Mouse (Mus musculus) left cerebral cortex, postnatal 10 days (tissue): ENCODE data around the gene Coq7. TPM values are rescaled to one million over a fixed set of nuclear protein-coding genes. Genes with fewer than 3 reads are reported as not detected.

Source experiments
- DNase-seq, 2 experiments: peaks; one replicate each; pipeline ENCODE4 v3.0.0; 2021 to 2022; ENCODE audit warnings: low spot score in 2 of 2, mixed read lengths in 1 of 2; ENCODE audit errors: extremely low spot score in 1 of 2
- intact Hi-C: fragments of 180-260 bp; cut with DNase I; formaldehyde crosslinking; loops from one replicate; pipeline ENCODE4 v1.15.1; 2025
- total RNA-seq, 2 experiments: library from RNA; stranded (reverse); gene quantifications; 2 replicates each; pipeline ENCODE4 v1.2.3; 2021

The Coq7 gene
- total RNA-seq: 10 to 100 TPM; 37.3 to 39.9 TPM

GRCm38 (mm10) chr7:118533178-118533578 lies at the start of gene Coq7:
Gene Coq7 (minus strand): TSS chr7:118533356.
- intact Hi-C loops: loop anchor here (5.0 kb wide), 1 partner anchor 226 kb away; no protein-coding TSS in a partner anchor
- DNase-seq: peak; percentile 96

GRCm38 (mm10) chr7:118579938-118580337 lies 46.8 kb upstream of the Coq7 start:
- DNase-seq: no peak
- intact Hi-C loops: no loop called here

GRCm38 (mm10) chr7:118578269-118578668 lies 45.1 kb upstream of the Coq7 start:
- intact Hi-C loops: no loop called here
- DNase-seq: no peak

GRCm38 (mm10) chr7:118572039-118572438 lies 38.9 kb upstream of the Coq7 start:
- intact Hi-C loops: no loop called here
- DNase-seq: peak in 1 of 2 experiments; percentile 70

- DNase-seq: no peak
- intact Hi-C loops: no loop called here
Observed at GRCm38 (mm10) chr7:118571350-118571749, 38.2 kb upstream of the Coq7 start.

GRCm38 (mm10) chr7:118569121-118569543 lies 36.0 kb upstream of the Coq7 start:
- intact Hi-C loops: no loop called here
- DNase-seq: no peak

GRCm38 (mm10) chr7:118554290-118554689 lies 21.1 kb upstream of the Coq7 start:
- intact Hi-C loops: no loop called here

GRCm38 (mm10) chr7:118553881-118554280 lies 20.7 kb upstream of the Coq7 start:
- DNase-seq: no peak
- intact Hi-C loops: no loop called here

More at GRCm38 (mm10) chr7:118554290-118554689, 21.1 kb upstream of the Coq7 start:
- no peak for DNase-seq

GRCm38 (mm10) chr7:118547451-118547850 lies 14.3 kb upstream of the Coq7 start:
- intact Hi-C loops: no loop called here
- DNase-seq: no peak

- DNase-seq: no peak
- intact Hi-C loops: no loop called here
Observed at GRCm38 (mm10) chr7:118544128-118544527, 11.0 kb upstream of the Coq7 start.

- no peak for DNase-seq
- intact Hi-C loops: no loop called here
Observed at GRCm38 (mm10) chr7:118535076-118535475, 1.9 kb upstream of the Coq7 start.

GRCm38 (mm10) chr7:118534326-118534725 lies 1.2 kb upstream of the Coq7 start:
- DNase-seq: no peak
- intact Hi-C loops: loop anchor here (5.0 kb wide), 1 partner anchor 227 kb away; no protein-coding TSS in a partner anchor

GRCm38 (mm10) chr7:118532519-118533177 lies 508 bp downstream of the Coq7 start:
- intact Hi-C loops: loop anchor here (5.0 kb wide), 1 partner anchor 225 kb away; no protein-coding TSS in a partner anchor
- peak; percentile 96 to 98 for DNase-seq

GRCm38 (mm10) chr7:118526967-118527366 lies 6.2 kb downstream of the Coq7 start:
- intact Hi-C loops: no loop called here
- DNase-seq: no peak

- no peak for DNase-seq
- intact Hi-C loops: no loop called here
Observed at GRCm38 (mm10) chr7:118522077-118522476, 11.1 kb downstream of the Coq7 start.

GRCm38 (mm10) chr7:118519661-118520060 lies 13.5 kb downstream of the Coq7 start:
- DNase-seq: no peak
- intact Hi-C loops: loop anchor here (5.0 kb wide), 2 partner anchors 72 to 217 kb away; partner anchors contain the start of gene Syt17

GRCm38 (mm10) chr7:118518687-118519086 lies 14.5 kb downstream of the Coq7 start:
- intact Hi-C loops: loop anchor here (5.0 kb wide), 2 partner anchors 71 to 216 kb away; partner anchors contain the start of gene Syt17
- peak; percentile 45 to 84 for DNase-seq

- intact Hi-C loops: loop anchor here (5.0 kb wide), 2 partner anchors 71 to 216 kb away; partner anchors contain the start of gene Syt17
- no peak for DNase-seq
Observed at GRCm38 (mm10) chr7:118517819-118518218, 15.3 kb downstream of the Coq7 start.

- intact Hi-C loops: no loop called here
- DNase-seq: no peak
Observed at GRCm38 (mm10) chr7:118508556-118508955, 24.6 kb downstream of the Coq7 start.

GRCm38 (mm10) chr7:118503844-118504243 lies 29.3 kb downstream of the Coq7 start:
- intact Hi-C loops: no loop called here
- no peak for DNase-seq
